Mouse (Mus musculus): ENCODE data around the gene Txnrd2. TPM values are rescaled to one million over a fixed set of nuclear protein-coding genes. Genes with fewer than 3 reads are reported as not detected.
A peak's percentile ranks its signal among the peaks of the same experiment; 100 is the strongest.

The Txnrd2 gene
- polyA plus RNA-seq, 1 experiment from 2014 or later: 23.3 TPM

DNA sequence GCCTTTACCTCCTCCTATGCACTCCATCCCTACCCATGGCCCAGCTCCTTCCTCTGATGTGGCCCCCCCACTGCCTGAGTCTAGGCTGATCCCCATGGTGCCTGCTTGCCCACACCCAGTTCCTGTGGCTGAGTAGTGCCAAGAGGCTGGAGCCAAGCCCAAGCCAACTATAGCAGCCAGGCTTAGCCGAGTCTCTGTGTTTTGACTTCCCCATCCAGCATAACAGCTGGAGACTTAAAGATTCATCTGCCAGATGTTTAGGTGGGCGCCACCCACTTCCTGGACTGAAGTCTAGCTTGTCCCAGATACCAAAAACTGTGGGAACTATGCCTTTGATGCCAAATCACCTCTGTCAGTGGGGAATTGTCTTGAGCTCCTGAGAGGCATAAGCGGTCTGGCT, 38.1 kb downstream of the Txnrd2 start:
- WGBS: 83% methylated on average over 3 of the region's 3 CpGs
- no peak for ATAC-seq (ENCODE audit: low FRiP score)
- Histone ChIP-seq H3K4me2 (no peak overlapping the region), H3K9ac (no peak overlapping the region), H3K27me3 (no peaks in the 10 kb centered on the region), H3K4me1 (peaks cover 17% of the 10 kb centered on the region), H3K9me3 (no peaks in the 10 kb centered on the region), H3K27ac (no peak overlapping the region), H3K36me3 (replicated peaks) (peaks cover 1% of the 10 kb centered on the region; the same call in 1 of the 2 replicates), H3K4me3 (replicated peaks) (no peak overlapping the region)

GRCm38 (mm10) chr16:18470829-18471228, 44.6 kb downstream of the Txnrd2 start:
- H3K27me3 ChIP-seq: no peaks in the 10 kb centered on the region
- H3K4me3 ChIP-seq (replicated peaks): no peak overlapping the region
- H3K36me3 ChIP-seq (replicated peaks): peaks cover 10% of the 10 kb centered on the region; the same call in 1 of the 2 replicates
- H3K4me1 ChIP-seq: peaks cover 10% of the 10 kb centered on the region
- whole genome bisulfite sequencing: 31% methylated on average over 1 of the region's 1 CpGs
- no peaks in the 10 kb centered on the region for H3K9me3 ChIP-seq
- H3K4me2 ChIP-seq: no peak overlapping the region
- ATAC-seq (ENCODE audit: low FRiP score): no peak
- no peak overlapping the region for H3K9ac ChIP-seq
- no peak overlapping the region for H3K27ac ChIP-seq

DNA sequence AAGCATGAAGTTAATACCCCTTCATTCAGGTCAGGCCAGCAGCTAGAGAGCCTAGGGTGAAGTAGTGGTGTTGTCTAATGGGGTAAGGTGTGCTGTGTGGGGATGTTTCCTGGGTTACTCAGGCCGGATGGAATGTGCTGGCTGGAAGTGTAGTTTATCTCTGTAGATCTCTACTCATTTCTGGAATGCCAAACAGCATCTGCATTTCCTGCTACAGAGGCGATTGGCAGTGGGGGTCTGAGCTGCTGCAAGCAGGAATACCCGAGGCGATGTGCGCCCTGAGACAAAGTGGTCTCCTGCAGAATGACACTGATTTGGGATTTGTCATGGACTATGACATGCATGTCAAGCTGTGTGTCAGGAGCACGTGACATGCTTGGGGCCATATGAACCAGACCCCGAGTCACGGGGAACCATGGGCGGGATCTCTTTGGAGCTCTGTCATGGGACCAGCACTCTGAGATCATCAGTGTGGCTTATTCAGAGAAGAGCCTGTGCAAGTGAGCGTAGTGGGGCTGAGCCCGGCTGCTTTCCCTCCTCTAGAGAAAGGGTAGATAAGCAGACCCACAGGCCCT, 45.3 kb downstream of the Txnrd2 start:
- no peak for ATAC-seq (ENCODE audit: low FRiP score)
- no peak overlapping the region for H3K9ac ChIP-seq
- H3K27ac ChIP-seq: no peak overlapping the region
- no peaks in the 10 kb centered on the region for H3K27me3 ChIP-seq
- WGBS: 91% methylated on average over 11 of the region's 11 CpGs
- H3K9me3 ChIP-seq: no peaks in the 10 kb centered on the region
- peaks cover 10% of the 10 kb centered on the region for H3K4me1 ChIP-seq
- peaks cover 10% of the 10 kb centered on the region; the same call in 1 of the 2 replicates for H3K36me3 ChIP-seq (replicated peaks)
- no peak overlapping the region for H3K4me3 ChIP-seq (replicated peaks)
- no peak overlapping the region for H3K4me2 ChIP-seq

DNA sequence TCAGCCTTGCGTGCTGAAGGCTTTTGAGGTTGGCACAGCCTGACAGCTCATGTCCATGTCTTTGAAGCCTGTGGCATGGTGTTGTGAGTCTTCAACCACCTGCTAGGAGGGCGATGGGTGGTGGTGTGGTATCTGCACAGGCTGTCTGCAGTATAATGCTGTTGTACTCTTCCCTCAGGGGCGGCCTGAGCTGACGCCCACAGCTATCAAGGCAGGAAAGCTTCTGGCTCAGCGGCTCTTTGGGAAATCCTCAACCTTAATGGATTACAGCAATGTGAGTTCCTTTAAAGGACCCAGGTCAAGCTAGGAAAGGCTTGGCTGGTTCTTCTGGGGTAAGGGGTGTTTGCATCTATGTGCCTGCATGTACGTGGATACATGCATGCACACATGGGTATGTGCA, 45.8 kb downstream of the Txnrd2 start:
- Histone ChIP-seq H3K9me3 (no peaks in the 10 kb centered on the region), H3K4me3 (replicated peaks) (no peak overlapping the region), H3K9ac (no peak overlapping the region), H3K4me1 (peaks cover 10% of the 10 kb centered on the region), H3K27ac (no peak overlapping the region), H3K27me3 (no peaks in the 10 kb centered on the region), H3K4me2 (no peak overlapping the region), H3K36me3 (replicated peaks) (peaks cover 10% of the 10 kb centered on the region; the same call in 1 of the 2 replicates)
- WGBS: 80% methylated on average over 6 of the region's 6 CpGs
- no peak for ATAC-seq (ENCODE audit: low FRiP score)

- WGBS: 57% methylated on average over 4 of the region's 4 CpGs
- Histone ChIP-seq H3K27me3 (no peaks in the 10 kb centered on the region), H3K4me1 (peaks cover 10% of the 10 kb centered on the region), H3K9ac (no peak overlapping the region; the same call in 1 of the 2 replicates), H3K27ac (0 out of 2 replicates have a peak overlapping the region, but pooled peaks have one; percentile 5), H3K9me3 (no peaks in the 10 kb centered on the region), H3K4me3 (replicated peaks) (no peak overlapping the region), H3K36me3 (replicated peaks) (peaks cover 10% of the 10 kb centered on the region; the same call in 1 of the 2 replicates), H3K4me2 (no peak overlapping the region)
- ATAC-seq (ENCODE audit: low FRiP score): no peak
Measured at GRCm38 (mm10) chr16:18472416-18472815, 46.2 kb downstream of the Txnrd2 start.

- Histone ChIP-seq H3K27ac (no peak overlapping the region), H3K36me3 (replicated peaks) (peaks cover 10% of the 10 kb centered on the region; the same call in 1 of the 2 replicates), H3K4me2 (no peak overlapping the region), H3K4me3 (replicated peaks) (no peak overlapping the region), H3K9me3 (no peaks in the 10 kb centered on the region), H3K9ac (no peak overlapping the region; the same call in 1 of the 2 replicates), H3K27me3 (no peaks in the 10 kb centered on the region), H3K4me1 (peaks cover 10% of the 10 kb centered on the region)
- WGBS: 94% methylated on average over 8 of the region's 8 CpGs
- ATAC-seq (ENCODE audit: low FRiP score): no peak
Measured at GRCm38 (mm10) chr16:18472976-18473375, 46.8 kb downstream of the Txnrd2 start.

DNA sequence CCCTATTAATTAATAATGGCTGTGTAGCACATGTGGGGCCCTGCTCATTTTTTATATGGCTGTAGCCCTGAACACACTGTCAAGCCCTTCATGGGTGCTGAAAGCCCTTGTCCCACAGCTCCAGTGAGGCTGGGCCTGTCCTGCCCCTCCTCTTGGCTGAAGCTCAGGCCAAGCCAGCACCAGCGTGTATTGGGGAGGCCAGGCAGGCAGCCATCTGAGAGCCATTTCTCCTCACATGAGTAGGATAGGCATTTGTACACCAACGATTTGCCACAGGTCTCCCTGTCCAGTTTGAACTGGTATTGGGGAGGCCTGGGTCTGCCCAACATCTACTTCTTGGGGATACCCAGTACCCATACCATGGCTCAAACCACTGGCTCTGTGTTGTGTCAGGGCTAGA, 47.8 kb downstream of the Txnrd2 start:
- Histone ChIP-seq H3K4me1 (peaks cover 10% of the 10 kb centered on the region), H3K36me3 (replicated peaks) (peaks cover 10% of the 10 kb centered on the region; the same call in 1 of the 2 replicates), H3K4me2 (no peak overlapping the region), H3K4me3 (replicated peaks) (no peak overlapping the region), H3K9ac (no peak overlapping the region), H3K27me3 (no peaks in the 10 kb centered on the region), H3K27ac (no peak overlapping the region), H3K9me3 (no peaks in the 10 kb centered on the region)
- ATAC-seq (ENCODE audit: low FRiP score): no peak
- WGBS: 86% methylated on average over 2 of the region's 2 CpGs

DNA sequence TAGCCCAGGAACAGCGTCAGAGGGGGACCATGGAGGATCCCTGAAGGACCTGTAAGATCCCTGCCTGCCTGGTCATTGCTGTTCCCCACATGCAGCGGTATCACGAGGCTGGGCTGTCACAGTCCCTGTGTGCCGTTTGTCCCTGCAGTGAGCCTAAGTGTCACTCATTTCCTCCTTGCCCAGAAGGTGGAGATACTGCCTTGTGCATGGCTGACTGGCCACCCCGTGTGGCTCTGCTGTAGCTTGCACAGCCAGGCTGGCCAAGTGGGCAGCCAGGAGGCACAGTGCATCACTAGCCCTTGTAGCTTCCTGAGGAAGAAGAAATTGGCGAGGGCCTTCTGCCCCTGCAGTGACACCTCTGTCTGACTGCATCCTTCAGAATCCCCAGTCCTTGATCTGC, 51.8 kb downstream of the Txnrd2 start:
- ATAC-seq (ENCODE audit: low FRiP score): no peak
- H3K36me3 ChIP-seq (replicated peaks): 0 out of 2 replicates have a peak, but pooled peaks cover 3% of the 10 kb centered on the region
- peaks cover 6% of the 10 kb centered on the region for H3K4me1 ChIP-seq
- no peak overlapping the region for H3K4me3 ChIP-seq (replicated peaks)
- no peaks in the 10 kb centered on the region for H3K9me3 ChIP-seq
- WGBS: 73% methylated on average over 6 of the region's 6 CpGs
- H3K9ac ChIP-seq: no peak overlapping the region
- H3K4me2 ChIP-seq: no peak overlapping the region
- no peak overlapping the region for H3K27ac ChIP-seq
- no peaks in the 10 kb centered on the region for H3K27me3 ChIP-seq

DNA sequence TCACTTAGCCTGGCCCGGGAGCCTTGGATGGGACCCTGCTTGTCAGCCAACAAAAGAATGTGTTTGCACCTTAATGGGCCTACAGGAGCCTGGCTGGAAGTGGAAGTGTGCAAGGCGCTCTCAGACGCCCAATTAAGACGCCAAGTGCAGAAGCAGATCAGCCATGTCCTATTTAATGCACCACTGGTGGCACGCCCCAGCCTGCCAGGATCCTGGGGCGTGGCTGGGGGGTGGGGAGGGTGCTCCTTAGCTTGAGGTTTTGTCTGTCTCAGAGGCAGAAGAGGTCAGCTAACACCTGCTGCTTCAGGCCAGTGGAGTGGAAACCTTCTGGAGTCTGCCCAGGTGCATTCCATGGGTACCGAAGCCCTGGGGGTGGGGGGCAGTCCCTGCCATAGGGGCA, 53.5 kb downstream of the Txnrd2 start:
- 25% methylated on average over 7 of the region's 7 CpGs for WGBS
- Histone ChIP-seq H3K4me2 (no peak overlapping the region), H3K9me3 (no peaks in the 10 kb centered on the region), H3K4me1 (peaks cover 18% of the 10 kb centered on the region), H3K9ac (no peak overlapping the region), H3K27me3 (no peaks in the 10 kb centered on the region), H3K4me3 (replicated peaks) (no peak overlapping the region), H3K36me3 (replicated peaks) (0 out of 2 replicates have a peak, but pooled peaks cover 3% of the 10 kb centered on the region), H3K27ac (no peak overlapping the region)
- ATAC-seq (ENCODE audit: low FRiP score): no peak

DNA sequence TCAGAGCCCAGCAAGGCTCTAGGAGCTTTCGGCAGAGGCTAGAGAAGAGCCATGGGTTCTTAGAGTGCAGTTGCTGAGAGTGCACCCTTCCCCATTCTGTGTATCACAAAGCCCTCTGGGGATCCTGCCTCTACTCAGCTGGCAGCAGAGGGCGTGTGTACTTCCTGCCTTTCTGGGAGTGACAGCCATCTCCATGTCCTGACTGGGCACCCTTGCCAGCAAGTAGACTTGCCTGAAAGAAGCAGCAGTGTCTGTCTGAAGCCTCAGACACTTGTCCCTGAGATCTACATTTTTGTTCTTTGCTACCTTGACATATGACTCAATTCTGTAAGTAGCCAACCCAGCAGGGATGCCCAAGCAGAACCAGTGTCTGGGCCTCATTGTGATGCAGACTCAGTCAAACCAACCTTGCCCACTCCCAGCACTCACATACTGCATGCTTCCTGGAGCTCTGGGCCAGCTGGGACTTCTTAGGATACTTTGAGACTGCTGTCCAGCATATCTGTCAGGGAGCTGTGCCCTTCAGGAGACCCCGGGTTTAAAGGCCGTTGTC, 54.8 kb downstream of the Txnrd2 start:
- 62% methylated on average over 4 of the region's 4 CpGs for WGBS
- ATAC-seq (ENCODE audit: low FRiP score): no peak
- no peak overlapping the region for H3K4me3 ChIP-seq (replicated peaks)
- H3K9me3 ChIP-seq: no peaks in the 10 kb centered on the region
- no peaks in the 10 kb centered on the region for H3K27me3 ChIP-seq
- no peak overlapping the region for H3K9ac ChIP-seq
- H3K36me3 ChIP-seq (replicated peaks): no peaks in the 10 kb centered on the region
- H3K27ac ChIP-seq: no peak overlapping the region
- H3K4me1 ChIP-seq: peaks cover 25% of the 10 kb centered on the region
- H3K4me2 ChIP-seq: no peak overlapping the region

DNA sequence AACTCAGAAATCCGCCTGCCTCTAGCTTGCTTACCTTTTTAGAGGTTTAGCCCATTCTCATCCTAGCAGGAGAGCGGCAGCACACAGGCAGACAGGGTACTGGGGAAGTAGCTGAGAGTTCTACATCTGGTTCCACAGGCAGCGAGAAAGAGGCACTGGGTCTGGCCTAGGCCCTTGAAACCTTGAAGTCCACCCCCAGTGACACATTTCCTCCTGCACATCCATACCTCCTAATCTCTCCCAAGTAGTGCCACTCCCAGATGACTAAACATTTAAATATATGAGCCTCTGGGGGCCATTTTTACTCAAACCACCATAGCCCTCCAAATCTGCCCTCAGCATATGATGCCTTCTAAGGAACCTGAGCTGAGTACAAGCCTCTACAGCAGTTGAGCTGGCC, 56.2 kb downstream of the Txnrd2 start:
- no peak overlapping the region for H3K27ac ChIP-seq

DNA sequence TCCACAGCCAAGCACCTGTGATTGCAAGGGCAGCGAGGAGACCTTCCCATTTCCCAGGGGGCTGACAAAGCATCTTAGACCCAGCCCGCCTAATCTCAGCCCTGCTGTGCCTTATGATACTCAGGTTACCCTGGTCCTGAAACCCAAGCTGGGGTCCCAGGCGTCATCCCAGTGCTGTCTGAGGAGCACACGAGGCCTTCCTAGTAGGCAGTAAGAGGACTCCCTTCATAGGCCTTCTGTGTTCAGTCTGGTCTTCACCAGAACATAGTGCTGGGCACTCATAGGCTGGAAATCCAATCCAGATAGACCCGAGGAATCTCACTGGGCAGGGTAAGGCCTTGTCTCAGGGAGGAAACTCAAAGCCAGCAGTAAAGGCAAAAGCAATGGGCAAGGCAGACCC, 57.7 kb downstream of the Txnrd2 start:
- H3K4me2 ChIP-seq: no peak overlapping the region
- H3K4me3 ChIP-seq (replicated peaks): no peak overlapping the region
- H3K27me3 ChIP-seq: no peaks in the 10 kb centered on the region
- H3K4me1 ChIP-seq: peaks cover 25% of the 10 kb centered on the region
- no peaks in the 10 kb centered on the region for H3K9me3 ChIP-seq
- H3K9ac ChIP-seq: peak overlapping the region; percentile 1; the same call in 1 of the 2 replicates
- no peaks in the 10 kb centered on the region for H3K36me3 ChIP-seq (replicated peaks)
- WGBS: 56% methylated on average over 5 of the region's 5 CpGs
- no peak for ATAC-seq (ENCODE audit: low FRiP score)
- H3K27ac ChIP-seq: 0 out of 2 replicates have a peak overlapping the region, but pooled peaks have one; percentile 36

More for the DNA sequence above, 56.2 kb downstream of the Txnrd2 start:
- H3K9ac ChIP-seq: no peak overlapping the region
- WGBS: 91% methylated on average over 3 of the region's 3 CpGs
- peaks cover 25% of the 10 kb centered on the region for H3K4me1 ChIP-seq
- H3K36me3 ChIP-seq (replicated peaks): no peaks in the 10 kb centered on the region
- H3K4me2 ChIP-seq: no peak overlapping the region
- no peak overlapping the region for H3K4me3 ChIP-seq (replicated peaks)
- no peaks in the 10 kb centered on the region for H3K27me3 ChIP-seq
- H3K9me3 ChIP-seq: no peaks in the 10 kb centered on the region
- no peak for ATAC-seq (ENCODE audit: low FRiP score)

DNA sequence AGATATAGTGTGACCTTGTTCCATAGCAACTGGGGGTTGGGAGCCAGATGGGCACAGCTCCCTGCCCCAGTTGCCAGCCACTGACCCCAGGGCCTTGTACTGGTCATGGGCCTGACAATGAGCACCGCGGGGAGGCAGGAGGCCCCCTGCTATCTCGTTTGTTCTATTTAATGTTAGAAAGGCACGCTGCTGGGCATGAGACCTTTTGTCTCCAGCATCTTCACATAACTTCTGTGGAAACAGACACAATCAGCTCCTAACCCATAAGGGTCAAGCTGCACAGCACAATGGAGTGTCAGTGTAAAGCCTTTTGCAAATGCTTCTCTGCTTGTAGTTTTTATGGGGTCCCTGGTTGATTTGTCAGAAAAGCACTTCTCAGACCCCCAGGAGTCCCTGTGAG, 58.2 kb downstream of the Txnrd2 start:
- 5% methylated on average over 4 of the region's 4 CpGs for WGBS
- no peak overlapping the region for H3K9ac ChIP-seq

More for the DNA sequence above, 58.2 kb downstream of the Txnrd2 start:
- H3K27ac ChIP-seq: 0 out of 2 replicates have a peak overlapping the region, but pooled peaks have one; percentile 6
- no peak for ATAC-seq (ENCODE audit: low FRiP score)
- no peaks in the 10 kb centered on the region for H3K9me3 ChIP-seq
- no peak overlapping the region for H3K4me3 ChIP-seq (replicated peaks)
- no peak overlapping the region for H3K4me2 ChIP-seq
- no peaks in the 10 kb centered on the region for H3K27me3 ChIP-seq
- H3K36me3 ChIP-seq (replicated peaks): no peaks in the 10 kb centered on the region
- H3K4me1 ChIP-seq: peaks cover 22% of the 10 kb centered on the region
